Mouse (Mus musculus): ENCODE measurements around the gene 2310022B05Rik.

Gene 2310022B05Rik

DNA sequence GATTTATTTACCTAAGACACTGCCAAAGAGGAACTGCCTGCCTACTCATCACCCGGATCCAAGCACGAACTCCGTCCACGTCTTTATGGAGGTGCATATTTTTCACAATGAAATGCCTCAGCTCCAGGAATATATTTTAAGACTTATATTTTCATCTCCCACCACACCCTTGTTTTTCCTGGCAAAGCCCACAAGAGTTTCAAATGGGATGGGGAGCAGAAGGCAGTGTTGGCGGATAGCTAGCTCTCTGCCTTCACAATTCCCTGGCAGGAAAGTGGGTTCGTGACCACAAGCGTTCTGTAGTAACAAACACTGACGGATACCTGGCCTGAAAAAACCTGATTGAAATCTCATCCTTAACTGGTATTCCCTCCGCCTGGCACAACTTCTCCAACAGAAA lies 1.4 kb downstream of the 2310022B05Rik start:
- no peak for DNase-seq (ENCODE audit: low spot score in 2 of 2)

DNA sequence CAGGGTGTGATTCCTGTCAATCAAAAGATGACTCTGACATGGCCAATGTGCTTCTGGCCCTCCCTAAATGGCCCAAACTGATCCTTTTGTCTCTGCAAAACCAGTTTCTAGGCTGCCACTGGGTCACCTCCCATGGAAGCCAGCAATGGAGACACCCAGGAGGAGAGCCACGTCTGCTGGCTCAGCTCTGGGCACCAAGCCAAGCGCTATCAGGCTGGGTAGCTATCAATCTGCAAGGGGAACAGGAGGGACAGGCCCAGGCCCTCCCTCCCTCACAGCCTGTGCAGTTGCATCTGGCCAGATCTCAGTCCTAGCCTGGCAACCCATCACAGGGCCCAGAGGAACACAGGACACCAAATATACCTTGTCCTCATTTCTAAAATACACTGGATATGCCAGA lies 4.8 kb downstream of the 2310022B05Rik start:
- no peak for DNase-seq (ENCODE audit: low spot score in 2 of 2)

DNA sequence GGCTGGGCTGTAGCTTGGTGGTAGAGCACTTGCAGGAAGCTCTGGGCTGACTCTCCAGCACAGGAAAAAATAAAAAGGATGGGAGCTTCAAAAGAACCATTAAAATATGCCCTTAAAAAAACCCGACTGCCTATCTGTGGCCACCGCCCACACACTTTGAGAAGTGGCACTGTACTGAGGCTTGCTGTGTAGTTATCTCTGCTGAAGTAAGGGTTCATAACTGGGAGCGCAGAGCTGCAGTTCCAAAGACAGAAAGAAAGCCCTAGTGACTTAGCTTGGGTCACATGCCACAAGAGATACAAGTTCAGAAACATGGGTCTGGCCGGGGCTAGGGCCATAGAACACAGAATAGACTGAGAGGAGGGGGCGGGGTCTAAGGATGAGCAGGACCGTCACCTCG lies 5.2 kb downstream of the 2310022B05Rik start:
- no peak for DNase-seq (ENCODE audit: low spot score in 2 of 2)

DNA sequence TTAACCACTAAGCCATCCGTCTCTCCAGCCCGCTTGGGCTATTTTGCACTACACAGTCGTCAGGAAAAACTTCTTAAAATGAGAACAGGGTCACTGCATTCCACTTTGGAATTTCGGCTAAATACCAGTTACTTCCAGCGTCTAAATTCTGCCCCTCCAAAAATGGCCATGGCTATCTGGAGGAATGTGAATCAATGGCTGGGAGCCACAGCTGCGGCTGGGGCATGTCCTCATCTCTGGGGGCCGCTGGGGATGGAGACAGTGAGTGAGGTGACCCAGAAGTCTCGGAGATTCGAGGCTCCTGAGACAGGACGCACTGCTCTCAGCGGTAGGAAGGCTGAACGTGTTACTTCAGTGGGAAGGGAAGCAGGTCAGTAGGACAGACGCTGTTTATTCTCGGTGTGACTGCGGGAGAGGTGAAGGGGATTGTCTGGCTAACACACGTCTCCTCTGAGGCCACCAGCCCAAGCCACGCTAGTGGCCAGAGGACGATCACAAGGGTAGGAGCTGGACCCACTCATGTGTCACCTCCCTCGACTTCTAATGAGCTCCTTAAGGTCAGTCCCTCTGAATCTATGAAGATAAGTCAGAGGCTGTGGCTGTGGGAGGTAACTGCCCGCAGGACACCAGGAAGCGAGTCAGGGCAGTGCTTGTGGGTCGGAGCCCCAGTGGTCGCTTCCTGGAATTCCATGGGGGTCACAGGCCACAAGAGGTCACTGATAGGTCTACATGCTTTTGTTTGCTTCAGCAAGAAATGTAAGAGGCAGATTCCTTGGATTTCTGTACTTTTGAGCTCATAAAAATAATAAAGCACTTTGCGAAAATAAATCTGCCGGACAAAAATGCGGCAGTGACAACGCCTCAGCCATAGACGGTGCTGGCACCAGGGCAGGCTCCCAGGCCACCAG lies 9.3 kb downstream of the 2310022B05Rik start:
- DNase-seq (ENCODE audit: low spot score in 2 of 2) = no peak

DNA sequence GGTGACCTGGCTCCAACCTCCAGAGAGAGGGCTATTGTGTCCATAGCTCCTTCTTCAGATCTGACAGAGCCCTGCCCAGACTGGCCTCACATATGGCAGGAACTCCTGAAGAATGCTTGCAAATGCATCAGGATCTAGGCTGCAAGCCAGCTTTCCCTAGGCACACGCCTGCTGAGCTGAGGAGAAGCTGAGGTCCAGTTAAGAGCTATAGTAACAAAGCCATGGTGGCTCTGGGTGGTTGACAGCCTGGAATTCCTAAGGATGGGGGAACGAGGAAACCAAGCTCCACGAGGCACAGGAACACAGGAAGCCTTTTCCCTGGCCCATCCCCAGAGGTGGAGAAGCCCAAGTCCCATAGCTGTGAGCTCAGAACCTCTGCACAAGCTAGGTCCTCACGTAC lies 10.6 kb downstream of the 2310022B05Rik start:
- DNase-seq (ENCODE audit: low spot score in 2 of 2) = no peak

DNA sequence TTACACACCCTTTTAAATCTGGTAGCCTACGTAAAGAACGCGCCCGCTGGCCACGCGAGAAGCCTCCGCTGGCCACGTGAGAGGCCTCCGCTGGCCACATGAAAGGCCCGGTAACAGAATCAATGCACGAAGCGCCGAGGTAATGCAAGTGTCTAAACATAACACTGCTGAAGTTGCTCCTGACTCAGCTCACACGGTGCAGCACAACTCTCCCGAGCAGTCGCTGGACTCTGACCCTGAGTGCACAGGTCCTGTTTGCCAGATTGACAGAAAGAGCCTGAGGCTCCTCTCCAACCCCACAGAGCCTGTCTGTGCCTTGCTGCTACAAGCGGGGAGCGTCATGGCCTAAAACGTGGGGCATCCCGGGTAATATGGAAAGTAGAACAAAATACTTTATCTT lies 11.4 kb downstream of the 2310022B05Rik start:
- DNase-seq (ENCODE audit: low spot score in 2 of 2) = no peak

DNA sequence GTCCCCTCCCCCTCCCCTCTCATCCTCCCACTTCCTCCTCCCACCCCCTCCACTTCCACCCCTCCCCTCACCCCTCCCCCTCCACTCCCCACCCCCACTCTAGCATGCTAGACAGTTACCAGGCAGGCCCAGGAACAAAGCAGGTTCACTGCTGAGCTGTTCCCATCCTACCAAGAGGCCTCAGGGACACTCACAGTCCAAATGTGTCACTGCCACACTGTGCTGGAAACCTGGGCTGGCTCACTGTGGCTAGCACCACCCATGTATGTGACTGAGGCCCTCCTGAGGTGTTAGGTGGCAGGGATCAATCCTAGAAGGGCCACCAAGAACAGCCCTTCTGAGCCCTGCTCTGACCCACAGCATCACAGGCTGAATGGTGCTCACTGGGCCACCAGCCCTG lies 14.9 kb downstream of the 2310022B05Rik start:
- no peak for DNase-seq (ENCODE audit: low spot score in 2 of 2)

DNA sequence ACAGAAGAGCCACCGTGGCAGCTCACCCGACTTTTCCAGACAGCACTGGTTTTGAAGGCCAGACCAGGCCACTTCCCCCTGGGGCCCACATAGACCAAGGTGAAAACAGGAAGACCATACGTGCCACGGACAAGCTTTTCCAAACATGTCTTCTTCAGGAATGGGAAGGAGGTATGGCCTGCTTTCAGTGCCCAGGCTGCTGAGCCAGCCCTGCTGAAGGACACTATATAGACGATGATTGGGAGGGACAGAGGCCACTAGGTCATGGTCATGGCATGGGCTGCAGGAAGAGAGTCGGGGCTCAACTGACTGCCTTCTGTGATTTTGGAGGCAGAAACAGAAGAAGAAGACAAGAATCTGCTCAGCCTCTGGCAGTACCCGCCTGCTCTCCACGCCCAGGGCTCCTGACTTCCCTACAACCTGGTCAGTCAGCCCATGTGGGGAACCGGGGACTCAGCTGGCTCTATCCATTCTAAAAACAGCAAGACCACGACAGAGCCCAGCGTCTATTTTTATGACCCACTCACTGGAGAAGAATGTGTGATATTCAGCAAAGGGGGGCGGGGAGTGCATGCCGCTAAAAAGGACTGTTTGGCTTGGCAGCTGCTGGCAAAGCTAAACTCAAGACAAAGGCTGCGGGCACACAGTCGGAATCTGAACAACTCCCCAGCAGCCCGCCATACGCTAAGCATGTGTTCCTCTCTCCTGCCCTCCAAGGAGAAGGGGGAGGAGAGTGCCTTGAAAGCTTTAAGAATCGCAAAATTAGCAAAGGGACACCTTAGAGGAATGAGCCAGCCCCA lies 19.4 kb downstream of the 2310022B05Rik start:
- no peak for DNase-seq (ENCODE audit: low spot score in 2 of 2)

DNA sequence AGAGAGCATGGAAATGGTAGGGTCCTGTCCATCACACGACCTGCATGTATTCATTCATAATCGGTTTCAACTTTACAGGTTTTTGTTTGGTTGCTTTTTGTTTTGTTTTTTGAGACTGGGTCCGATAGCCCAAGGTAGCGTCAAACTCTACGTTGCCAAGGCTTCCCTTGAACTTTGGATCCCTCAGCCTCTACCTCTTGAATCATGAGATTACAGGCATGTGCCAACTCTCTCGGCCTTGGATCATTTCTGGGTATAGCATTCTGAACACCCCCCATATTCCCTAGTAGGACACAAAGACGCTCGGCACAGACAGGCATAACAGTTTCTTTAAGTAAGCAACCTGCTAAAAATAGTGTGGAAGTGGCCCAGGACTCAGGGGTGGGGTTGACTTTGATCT lies 21.6 kb downstream of the 2310022B05Rik start:
- no peak for DNase-seq (ENCODE audit: low spot score in 2 of 2)

DNA sequence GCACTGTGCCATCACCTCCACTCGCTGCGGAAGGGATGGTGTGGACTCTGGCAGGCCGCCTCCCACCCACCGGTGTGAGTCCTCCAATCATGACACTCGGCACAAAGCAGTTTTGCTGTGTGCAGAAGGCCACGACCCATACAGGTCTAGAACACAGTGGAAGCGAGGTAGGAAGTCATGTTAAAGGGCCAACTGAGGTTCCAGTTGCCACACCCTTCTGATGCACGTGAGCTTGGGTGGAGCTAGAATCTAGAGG lies 28.0 kb downstream of the 2310022B05Rik start:
- no peak for DNase-seq (ENCODE audit: low spot score in 2 of 2)

DNA sequence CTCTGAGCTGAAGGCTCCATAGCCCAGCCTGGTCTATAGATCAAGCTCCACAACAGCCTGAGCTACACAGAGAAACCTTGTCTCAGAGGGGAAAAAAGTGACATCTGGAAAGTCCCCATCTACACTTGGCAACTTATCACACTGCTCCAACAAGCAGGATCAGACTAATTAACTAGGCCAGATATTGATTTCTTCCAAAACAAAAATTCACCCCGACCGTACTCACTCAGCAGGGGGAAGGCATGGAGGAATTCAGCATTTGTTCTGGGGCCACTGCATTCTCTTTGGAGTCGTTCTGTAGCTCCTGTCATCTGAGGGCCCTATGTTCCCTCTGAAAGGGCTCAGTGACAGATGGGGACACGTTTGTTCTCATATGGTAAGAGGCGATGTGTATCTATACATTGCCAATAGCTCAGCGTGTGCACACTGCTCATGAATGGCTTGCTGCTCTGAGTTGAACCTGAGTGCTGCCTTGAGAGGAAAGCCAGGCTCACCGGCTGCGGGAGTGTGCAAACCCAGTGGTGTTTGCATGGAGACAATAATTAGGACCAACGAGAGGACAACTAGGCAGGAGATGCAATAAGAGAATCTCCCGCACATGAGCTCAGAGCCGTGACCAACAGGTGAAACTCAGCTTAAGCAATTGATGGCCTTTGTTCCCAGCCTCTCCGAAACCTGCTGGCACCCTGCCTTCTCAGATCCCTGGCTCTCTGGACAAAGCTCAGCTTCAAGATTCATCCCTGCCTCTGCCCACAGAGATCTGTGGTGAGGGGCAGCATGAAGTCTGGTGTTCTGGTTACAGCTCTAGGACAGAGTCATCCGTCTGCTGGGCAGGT lies 28.5 kb downstream of the 2310022B05Rik start:
- no peak for DNase-seq (ENCODE audit: low spot score in 2 of 2)

DNA sequence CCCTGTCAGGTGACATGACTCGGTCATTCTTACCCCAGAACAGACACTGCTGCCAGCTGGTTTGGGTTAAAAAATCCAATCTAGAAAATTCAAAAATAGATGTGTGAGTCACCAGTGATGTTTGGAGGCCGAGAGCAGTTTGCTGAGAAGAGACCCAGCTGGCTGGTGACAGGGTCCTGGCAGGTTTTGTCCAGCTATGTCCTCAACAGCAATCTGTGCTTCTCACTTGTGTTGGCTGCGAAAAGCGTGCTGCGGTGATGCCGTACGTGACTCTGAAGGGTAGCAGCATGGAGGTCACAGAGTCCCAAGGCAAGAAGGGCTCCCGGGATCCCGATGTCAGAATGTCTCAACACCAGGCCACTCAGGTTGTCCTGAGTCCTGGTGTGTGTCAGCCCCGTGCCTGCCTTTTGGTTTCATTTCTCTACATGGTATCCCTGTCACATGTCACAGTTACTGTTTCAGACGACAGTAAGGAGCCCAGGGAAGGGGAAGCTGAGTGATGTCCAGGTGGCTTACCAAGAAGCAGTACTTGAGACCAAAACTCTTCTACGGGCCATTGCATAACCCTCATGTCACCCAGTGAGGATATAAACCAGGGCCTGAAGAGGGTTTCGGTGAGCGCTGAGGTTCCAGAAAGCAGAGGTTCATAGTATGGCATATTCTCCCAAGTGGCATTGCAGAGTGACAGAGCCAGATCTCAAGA lies 30.0 kb downstream of the 2310022B05Rik start:
- DNase-seq (ENCODE audit: low spot score in 2 of 2) = no peak

DNA sequence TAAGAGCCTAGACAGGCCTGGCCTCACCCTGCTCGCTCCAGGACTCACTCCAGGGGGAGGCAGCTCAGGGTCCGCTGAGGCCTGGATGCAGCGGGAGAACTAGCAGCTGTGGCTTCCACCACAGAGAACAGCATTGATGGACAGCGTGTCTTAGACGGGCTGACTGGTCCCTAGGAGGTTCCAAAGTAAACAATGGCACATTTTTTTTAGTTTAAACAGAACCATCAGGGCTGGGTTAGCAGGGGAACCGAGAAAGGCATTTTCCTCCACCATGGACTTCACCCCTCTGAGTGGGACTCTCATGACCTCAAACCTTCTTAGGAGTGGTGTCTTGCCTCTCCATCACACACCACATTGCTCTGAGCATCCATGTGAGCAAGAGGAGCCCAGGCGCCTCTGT lies 31.2 kb downstream of the 2310022B05Rik start:
- no peak for DNase-seq (ENCODE audit: low spot score in 2 of 2)

DNA sequence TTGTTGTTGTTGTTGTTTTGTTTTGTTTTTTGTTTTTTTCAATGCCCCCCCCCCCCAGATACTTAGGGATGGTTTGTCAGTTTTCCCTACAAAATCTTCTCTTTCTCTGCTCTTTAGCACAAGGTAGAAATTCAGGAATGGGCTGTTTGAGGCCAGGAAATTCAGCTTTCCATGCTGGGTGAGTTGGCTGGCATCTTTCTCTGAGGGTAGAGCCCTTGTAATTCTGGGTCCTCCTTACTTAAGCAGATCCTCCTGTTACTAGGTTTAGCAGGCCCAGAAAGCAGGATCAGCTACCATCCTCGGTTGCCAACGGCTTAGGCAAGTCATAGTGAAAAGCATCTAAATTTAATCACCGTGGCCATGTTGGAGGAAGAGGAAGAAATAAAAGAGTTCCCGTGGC lies 32.3 kb downstream of the 2310022B05Rik start:
- no peak for DNase-seq (ENCODE audit: low spot score in 2 of 2)

DNA sequence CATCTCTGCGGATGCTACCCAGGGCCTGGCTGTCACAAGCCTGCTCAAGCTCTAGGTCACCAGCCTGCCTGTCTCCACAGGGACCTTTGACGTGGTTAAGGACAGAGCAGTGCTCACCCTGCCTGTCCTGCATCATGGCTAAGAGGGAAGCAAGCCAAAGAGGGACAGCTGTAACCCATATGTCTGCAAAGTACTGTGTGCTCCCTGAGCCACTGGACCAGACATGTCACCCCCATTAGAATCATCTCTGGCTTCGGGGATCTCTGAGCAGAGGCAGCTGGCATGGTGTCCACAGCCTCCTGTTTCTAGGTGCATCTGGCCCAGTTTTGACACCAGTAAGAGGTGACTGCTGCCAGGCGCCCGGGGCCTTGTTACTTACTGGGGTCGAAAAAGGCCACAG lies 32.7 kb downstream of the 2310022B05Rik start:
- DNase-seq (ENCODE audit: low spot score in 2 of 2) = no peak

DNA sequence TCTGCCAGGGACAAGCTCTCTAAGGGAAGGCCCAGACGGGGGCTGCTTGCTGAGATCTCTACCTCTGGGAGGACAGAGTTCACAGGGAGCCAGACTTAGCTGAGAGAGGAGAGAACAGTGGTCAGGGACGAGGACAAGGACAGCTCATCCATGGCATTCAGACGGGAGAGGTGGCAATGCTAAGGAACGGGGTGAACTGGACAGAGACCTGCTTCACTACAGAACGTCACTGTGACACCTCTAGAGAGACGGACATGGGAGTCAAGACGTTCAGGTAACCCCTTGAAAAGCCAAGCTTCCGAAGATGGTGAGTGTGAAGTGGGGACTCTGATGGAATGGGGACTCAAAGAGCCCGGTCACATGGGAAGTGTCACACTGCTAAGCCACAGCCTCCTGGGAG lies 36.9 kb downstream of the 2310022B05Rik start:
- DNase-seq (ENCODE audit: low spot score in 2 of 2) = no peak

DNA sequence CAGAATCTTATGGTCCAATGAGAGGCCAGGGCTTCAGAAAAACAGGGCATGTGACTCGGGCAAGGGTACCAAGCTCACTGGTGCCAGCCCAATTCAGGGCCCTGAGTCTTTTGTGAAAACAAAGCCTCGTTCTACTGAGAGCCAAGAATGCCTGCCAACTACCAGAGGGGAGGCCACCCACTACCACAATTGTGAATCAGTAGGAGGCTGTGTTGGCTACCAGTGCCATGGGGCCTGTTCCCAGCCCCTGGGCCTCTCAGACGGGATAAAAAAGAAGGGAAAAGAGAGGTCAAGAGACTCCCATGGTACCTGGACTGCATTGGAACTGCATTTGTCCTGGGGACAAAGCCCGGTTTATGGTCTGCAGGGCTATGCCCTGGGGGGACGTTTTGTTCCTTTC lies 41.9 kb downstream of the 2310022B05Rik start:
- no peak for DNase-seq (ENCODE audit: low spot score in 2 of 2)

DNA sequence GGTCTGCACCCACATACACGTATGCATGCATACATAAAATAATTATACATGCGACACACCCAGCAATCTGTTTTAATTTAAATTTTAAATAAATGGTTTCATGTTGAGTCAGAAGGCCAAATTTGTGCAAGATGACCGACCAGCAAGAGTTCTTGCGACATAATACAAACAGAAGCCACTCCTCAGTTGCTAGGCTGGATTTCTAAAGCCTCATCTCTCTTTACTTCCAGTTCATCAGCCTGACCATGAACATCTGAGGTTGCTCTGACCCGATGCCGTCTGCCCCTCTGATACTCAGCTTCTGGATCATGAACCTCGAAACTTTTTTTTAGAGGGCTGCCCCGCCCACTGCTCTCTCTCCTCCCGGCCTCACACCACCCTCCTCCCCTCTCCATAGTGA lies 44.9 kb downstream of the 2310022B05Rik start:
- no peak for DNase-seq (ENCODE audit: low spot score in 2 of 2)

DNA sequence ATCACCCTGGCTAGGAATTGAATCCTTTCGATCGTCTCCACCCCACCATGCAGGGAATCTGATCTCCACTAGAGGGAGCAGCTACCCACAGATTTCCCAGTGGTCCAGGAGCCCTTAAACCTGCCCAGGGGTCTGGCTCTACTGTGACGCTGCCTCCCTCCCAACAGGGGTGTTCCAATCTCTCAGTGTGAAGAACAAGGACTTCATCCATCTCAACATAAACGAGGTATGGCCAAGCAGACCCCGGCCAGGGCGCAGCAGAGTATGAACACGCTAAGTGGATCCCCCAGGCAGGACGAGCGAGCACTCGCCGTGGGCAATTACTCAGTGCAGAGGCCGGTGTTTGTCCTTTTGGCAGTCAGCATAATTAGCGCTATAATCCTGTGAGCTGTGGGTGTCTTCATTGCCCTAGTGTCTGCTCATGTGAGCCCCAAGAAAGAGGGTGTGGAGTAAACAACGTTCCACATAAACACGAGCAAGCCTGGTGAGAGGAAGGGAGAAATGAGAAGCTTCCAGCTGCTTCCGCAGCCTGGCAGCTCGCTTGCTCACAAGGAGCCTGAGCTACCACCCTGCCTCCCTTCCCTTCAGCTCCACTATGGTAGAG lies 45.8 kb downstream of the 2310022B05Rik start:
- peak; percentile 22 to 69 for DNase-seq (ENCODE audit: low spot score in 2 of 2)

DNA sequence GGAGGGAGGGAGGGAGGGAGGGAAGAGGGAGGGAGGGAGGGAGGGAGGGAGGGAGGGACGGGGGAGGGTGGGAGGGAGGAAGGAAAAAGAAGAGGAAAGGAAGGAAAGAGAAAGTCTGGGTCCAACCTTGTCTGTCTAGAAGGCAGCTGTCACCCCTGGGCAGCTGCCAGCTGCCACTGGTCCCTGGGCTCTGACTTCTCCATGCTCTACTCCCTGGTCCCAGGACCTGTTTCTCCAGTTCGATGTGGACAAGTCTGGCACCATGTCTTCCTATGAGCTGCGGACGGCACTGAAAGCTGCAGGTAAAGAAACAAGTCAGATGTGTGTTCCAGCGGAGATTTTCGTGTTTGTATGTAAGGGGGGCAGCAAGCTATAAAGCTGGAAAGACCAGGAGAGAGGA lies 48.8 kb downstream of the 2310022B05Rik start:
- no peak for DNase-seq (ENCODE audit: low spot score in 2 of 2)

DNA sequence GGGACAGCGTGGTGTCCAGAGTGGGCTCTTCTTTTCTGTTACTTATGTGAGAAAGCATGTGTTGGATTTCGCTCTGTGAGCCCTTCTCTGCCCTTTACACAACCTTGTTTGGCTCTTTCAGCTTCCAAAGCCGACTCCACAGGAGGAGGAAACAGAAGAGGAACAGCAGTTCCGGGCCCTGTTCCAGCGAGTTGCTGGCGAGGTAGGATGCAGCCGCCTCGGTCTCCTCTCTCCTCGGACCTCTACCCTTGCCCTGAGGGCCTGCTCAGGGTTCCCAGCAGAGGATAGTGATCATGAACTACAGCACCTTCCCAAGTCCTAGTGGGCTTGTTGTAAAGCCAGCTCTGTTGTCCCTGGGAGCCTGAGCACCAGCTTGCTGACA lies 54.2 kb downstream of the 2310022B05Rik start:
- no peak for DNase-seq (ENCODE audit: low spot score in 2 of 2)
